Mouse (Mus musculus) fat pad, adult 2 months (tissue): Measurements from ENCODE around the gene Il1b.
A peak's percentile ranks its signal among the peaks of the same experiment; 100 is the strongest.

ENCODE experiments used
- DNase-seq: peaks from one replicate; pipeline ENCODE4 v3.0.0-alpha.2; 2011; ENCODE audit warnings: low read depth, low spot score; ENCODE audit errors: extremely low read depth

Gene Il1b

GRCm38 (mm10) chr2:129371039-129371438 is at the start of gene Il1b:
Gene Il1b, minus strand, starts transcription at chr2:129371139.
- DNase-seq: no peak

GRCm38 (mm10) chr2:129419361-129419880 is 48.5 kb upstream of the Il1b start:
- DNase-seq: no peak

DNA sequence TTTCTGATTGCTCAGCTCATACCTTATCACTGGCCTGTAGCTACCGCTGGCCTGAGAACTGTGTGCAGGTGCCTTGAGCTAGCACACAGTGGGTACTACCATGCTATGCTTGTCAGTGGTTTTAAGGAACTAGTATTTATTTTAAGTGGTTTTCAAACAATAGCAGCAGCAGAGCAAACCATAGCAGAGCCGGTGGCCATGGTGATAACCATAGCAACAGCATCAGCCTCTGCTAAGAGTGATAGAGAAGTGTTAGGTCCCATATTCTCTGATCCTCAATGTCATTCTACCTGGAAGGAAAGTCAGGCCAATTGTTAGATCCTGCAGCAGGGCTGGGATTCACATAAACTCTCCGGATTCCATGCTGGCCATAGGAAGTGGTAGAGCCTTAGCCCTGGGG is 43.7 kb upstream of the Il1b start:
- no peak for DNase-seq

DNA sequence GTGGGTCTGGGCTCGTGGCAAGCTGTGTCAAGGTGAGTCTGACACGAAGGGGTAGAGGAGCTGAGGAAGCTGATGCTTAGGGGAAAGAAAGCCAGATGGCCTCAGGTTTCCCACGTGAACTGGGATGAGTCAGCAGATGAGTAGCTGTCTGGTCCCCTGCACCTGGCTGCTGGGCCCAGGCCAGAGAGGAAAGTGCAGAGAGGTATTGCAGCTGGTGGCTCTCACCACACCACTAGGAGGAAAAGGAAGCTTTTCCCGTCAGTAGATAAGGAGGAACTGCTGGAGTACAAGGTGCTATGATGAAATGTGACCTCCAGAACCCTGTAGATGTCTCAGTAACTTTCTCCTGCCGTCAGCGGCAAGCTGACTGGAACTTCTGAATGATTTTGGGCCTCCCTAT is 42.5 kb upstream of the Il1b start:
- DNase-seq: no peak

GRCm38 (mm10) chr2:129411651-129412050 is 40.7 kb upstream of the Il1b start:
- DNase-seq: peak; percentile 83

- DNase-seq: no peak
Measured at GRCm38 (mm10) chr2:129410344-129410743, 39.4 kb upstream of the Il1b start.

GRCm38 (mm10) chr2:129408476-129408875 is 37.5 kb upstream of the Il1b start:
- no peak for DNase-seq

DNA sequence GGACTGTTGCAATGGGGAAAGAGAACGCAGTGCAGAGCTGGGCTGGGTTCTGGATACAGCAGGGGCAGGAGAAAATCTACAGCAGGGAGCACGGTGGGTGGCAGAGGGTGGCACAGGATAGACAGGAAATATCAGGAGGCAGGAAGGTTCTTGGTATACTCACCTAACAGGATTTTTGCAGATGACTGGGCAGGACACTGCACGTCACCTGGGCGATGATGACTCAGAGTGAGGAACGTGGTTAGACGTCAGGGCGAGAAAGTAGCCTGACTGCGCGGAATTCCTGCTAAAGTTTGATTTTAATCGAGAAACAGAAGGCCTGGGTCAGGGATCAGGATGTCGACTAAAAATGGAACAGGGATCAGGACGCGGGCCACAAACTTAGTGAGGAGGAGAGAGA is 36.7 kb upstream of the Il1b start:
- DNase-seq: no peak

- DNase-seq: no peak
Measured at GRCm38 (mm10) chr2:129406508-129406907, 35.6 kb upstream of the Il1b start.

DNA sequence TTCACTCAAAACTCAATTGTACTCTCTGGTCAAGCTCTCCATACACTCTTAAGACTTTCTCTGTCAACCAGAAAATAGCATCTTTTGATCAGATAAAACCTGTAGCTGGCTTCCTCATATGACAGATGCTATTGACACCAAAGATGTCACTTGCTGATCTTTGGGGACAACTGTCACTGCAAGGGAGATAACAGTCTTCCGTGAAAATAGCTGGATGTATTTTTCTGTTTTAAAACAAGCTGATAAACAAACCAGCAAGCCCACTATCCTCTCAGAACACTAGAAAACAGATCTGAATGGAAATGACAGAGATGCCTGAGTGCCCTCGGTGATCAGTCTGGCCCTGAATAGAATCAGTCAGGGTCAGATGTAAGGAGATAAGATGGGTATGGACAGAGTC is 32.8 kb upstream of the Il1b start:
- no peak for DNase-seq

GRCm38 (mm10) chr2:129402330-129402729 is 31.4 kb upstream of the Il1b start:
- no peak for DNase-seq

- no peak for DNase-seq
Measured at GRCm38 (mm10) chr2:129401803-129402202, 30.9 kb upstream of the Il1b start.

DNA sequence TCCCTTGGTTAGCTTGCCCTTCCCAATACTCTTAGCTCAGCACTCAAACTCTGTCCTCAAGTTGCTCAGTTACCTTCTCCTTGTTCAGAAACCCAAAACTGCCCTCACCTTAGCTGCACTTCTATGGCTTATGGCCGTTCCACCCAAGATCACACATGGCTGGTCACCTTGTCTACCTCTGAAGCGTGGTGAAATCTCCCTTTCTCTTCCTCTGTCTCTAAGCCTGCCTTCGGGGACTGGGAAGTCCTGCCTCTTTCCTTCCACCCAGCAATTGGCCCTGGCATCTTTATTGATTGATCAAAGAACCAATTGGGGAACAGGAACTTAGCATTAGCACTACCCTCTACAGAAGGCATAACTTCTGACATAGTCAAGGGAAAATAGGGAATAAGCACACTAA is 27.2 kb upstream of the Il1b start:
- no peak for DNase-seq

DNA sequence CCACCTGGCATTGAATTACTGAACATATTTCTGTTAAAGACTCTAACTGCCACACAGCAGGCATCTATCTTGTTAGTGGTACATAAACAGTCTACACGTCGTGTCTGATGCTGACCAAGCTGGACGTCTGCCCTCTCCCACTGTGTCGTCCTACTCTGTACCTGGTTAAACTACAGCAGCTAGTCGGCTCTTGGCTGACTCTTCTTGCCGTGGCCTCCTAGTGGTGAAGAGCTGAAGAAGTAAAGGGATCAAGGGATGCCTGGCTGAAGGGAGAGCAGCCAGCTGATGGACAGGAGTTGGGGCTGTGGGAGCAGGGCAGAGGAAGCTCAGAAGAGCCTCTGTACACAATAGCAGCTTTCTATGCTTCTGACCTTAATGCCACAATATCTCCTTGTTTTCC is 22.6 kb upstream of the Il1b start:
- DNase-seq: no peak

DNA sequence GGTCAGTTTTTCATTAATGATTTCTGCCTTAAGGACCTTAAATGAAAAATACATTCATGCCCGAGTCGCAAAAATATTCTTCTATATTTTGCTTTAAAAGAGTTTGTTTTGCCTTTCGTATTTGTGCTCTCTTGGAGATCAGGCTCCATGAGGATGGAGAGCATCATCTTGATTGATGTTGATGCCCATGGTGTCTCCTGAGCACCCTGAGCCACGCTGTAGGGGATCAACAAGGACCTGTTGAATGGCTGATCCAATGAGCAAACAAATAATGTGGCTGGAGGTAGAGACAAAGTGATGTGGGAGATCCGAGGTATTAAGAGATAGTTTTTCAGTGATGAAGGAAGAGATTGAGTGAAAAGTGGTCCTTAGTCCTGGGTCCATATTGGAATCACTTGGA is 19.2 kb upstream of the Il1b start:
- DNase-seq: no peak

- no peak for DNase-seq
Measured at GRCm38 (mm10) chr2:129389323-129389722, 18.4 kb upstream of the Il1b start.

GRCm38 (mm10) chr2:129385331-129385730 is 14.4 kb upstream of the Il1b start:
- DNase-seq: no peak

DNA sequence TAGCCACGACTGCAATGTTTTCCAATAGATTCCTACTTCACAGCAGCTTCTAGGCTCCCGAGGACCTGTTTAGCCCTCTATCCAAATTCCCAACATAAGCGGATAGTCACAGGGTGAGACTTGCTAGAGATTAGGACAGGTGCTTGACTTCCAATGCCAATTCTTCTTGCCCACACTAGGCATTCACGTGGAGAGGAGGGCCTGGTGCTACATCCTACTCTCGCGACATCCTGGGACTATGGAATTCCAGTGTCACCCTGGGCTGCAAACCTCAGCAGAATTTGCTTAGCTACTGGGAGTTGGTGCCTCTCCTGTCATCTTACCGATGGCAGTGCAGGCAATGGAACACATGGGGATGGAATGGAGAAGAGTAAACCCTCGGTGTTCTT is 13.3 kb upstream of the Il1b start:
- no peak for DNase-seq

- DNase-seq: no peak
Measured at GRCm38 (mm10) chr2:129383512-129384271, 12.8 kb upstream of the Il1b start.

- no peak for DNase-seq
Measured at GRCm38 (mm10) chr2:129380746-129381474, 10.0 kb upstream of the Il1b start.

DNA sequence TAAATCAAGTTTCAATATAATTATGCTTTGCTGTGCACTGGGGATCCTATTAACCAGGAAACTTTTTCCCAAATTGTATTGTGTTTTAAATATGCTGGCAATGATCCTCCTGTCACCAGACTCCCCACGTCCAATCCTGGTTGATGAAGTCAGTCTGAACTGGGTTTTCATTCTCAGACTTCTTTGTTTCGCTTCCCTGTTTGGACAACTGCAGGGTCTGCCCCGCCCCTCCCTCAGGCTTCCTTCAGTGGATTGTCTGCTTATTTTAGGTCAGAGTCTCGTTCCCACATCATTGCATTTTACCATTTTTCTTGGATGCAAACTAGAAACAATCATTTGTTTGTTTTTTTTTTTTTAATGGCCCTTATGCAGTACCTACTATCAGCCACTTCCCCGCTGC is 9.3 kb upstream of the Il1b start:
- no peak for DNase-seq

DNA sequence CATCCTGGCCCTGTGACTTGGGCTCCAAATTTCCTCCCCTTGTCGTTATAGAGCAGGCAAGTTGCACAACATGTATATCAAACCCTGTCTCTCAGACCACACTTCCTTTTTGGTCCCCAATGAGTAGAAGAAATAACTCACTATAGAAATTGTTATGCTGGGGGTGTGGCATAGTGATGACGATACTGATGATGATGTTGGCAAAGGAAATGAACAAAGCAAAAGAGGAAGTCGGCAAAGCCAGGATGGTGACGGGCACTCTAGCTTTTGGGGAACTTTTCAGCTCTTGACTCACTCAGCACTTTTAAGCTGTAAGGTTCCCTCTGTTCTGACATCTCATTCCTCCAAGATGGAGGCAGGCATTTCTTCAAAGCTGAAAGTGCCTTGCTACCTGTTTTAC is 2.4 kb upstream of the Il1b start:
- DNase-seq: no peak
